Mouse (Mus musculus) stomach, postnatal 0 days (tissue): ENCODE measurements at regions not wholly inside any gene's neighbourhood (a gene's known extent, or its start where the extent isn't known, plus 50 kb on each side); places are given as distances from the start of the nearest gene placed in this dataset.
A peak's percentile ranks its signal among the peaks of the same experiment; 100 is the strongest.

ENCODE experiments used
- ATAC-seq: fragments of 200-750 bp; cut with Nextera tagmentation; 2 replicates; pipeline ENCODE4 v1.8.0; 2017; ENCODE audit not compliant: low FRiP score, low TSS enrichment
- DNase-seq: peaks from one replicate; pipeline ENCODE4 v3.0.0-alpha.2; 2016; ENCODE audit warnings: low spot score
- H3K27ac ChIP-seq: fragments of 300-500 bp; sonication (generic); replicated peaks from 2 replicates; pipeline ENCODE4 v1.5.1; 2014; ENCODE audit warnings: mild to moderate bottlenecking, control low read depth
- H3K27me3 ChIP-seq: fragments of 300-500 bp; sonication (generic); 2 replicates; pipeline ENCODE4 v1.6.1; 2014; ENCODE audit warnings: low read length; ENCODE audit not compliant: control insufficient read depth, insufficient read depth
- H3K36me3 ChIP-seq: fragments of 300-500 bp; sonication (generic); 2 replicates; pipeline ENCODE4 v1.6.1; 2014; ENCODE audit warnings: low read length, mixed read lengths; ENCODE audit not compliant: control insufficient read depth, insufficient read depth
- H3K4me1 ChIP-seq: fragments of 300-500 bp; sonication (generic); replicated peaks from 2 replicates; pipeline ENCODE4 v1.6.1; 2014; ENCODE audit warnings: antibody characterized with exemption; ENCODE audit not compliant: control insufficient read depth, insufficient read depth
- H3K4me2 ChIP-seq: fragments of 300-500 bp; sonication (generic); replicated peaks from 2 replicates; pipeline ENCODE4 v1.6.1; 2014; ENCODE audit warnings: low read depth, mild to moderate bottlenecking, control low read depth, moderate library complexity
- H3K4me3 ChIP-seq: fragments of 300-500 bp; sonication (generic); 2 replicates; pipeline ENCODE4 v1.5.1; 2014; ENCODE audit warnings: low read depth, low read length, control low read depth
- H3K9ac ChIP-seq: fragments of 300-500 bp; sonication (generic); 2 replicates; pipeline ENCODE4 v1.6.1; 2014; ENCODE audit warnings: mild to moderate bottlenecking, low read length, control low read depth, mixed read lengths
- H3K9me3 ChIP-seq: fragments of 300-500 bp; sonication (generic); 2 replicates; pipeline ENCODE4 v1.6.1; 2016; ENCODE audit warnings: low read length; ENCODE audit not compliant: control insufficient read depth
- CTCF ChIP-seq: IDR thresholded peaks from 2 replicates; pipeline ENCODE4 v1.5.1; 2016; ENCODE audit warnings: antibody characterized with exemption, low read depth, mild to moderate bottlenecking, moderate library complexity
- EP300 ChIP-seq: optimal IDR thresholded peaks from 2 replicates; pipeline ENCODE3; 2016; ENCODE audit warnings: antibody characterized with exemption
- WGBS: fragments of 180-500 bp; shearing (Covaris S2); extraction: QIAGEN DNeasy Blood & Tissue Kit; methylation state at CpG from one replicate; pipeline ENCODE4 v1.1.7; 2014; 5-methylcytosine and 5-hydroxymethylcytosine counted together

- Histone ChIP-seq H3K27ac (no peak overlapping the region), H3K4me3 (no peak overlapping the region), H3K4me2 (no peak overlapping the region), H3K27me3 (no peaks in the 10 kb centered on the region), H3K9me3 (no peaks in the 10 kb centered on the region), H3K4me1 (no peaks in the 10 kb centered on the region), H3K36me3 (no peaks in the 10 kb centered on the region), H3K9ac (no peak overlapping the region)
- 89% methylated on average over 3 of the region's 3 CpGs for WGBS
- DNase-seq: no peak
- TF ChIP-seq EP300 (no peak), CTCF (peak; percentile 42)
- no peak for ATAC-seq
Measured at GRCm38 (mm10) chr6:84261483-84261882, 253.1 kb downstream of the Dysf start.
